Mouse (Mus musculus) thymus, postnatal 36 days (tissue): ENCODE data around the gene Rhot1.
"Not testable (repeated sequence)": the region's sequence is repeated elsewhere in the genome, so short reads cannot be mapped to it uniquely, and the experiment has no call there.

Experiments used
- DNase-seq, 2 experiments: peaks; one replicate each; pipeline ENCODE4 v3.0.0; 2022; ENCODE audit warnings: mixed read lengths in 2 of 2

Rhot1 gene

DNA sequence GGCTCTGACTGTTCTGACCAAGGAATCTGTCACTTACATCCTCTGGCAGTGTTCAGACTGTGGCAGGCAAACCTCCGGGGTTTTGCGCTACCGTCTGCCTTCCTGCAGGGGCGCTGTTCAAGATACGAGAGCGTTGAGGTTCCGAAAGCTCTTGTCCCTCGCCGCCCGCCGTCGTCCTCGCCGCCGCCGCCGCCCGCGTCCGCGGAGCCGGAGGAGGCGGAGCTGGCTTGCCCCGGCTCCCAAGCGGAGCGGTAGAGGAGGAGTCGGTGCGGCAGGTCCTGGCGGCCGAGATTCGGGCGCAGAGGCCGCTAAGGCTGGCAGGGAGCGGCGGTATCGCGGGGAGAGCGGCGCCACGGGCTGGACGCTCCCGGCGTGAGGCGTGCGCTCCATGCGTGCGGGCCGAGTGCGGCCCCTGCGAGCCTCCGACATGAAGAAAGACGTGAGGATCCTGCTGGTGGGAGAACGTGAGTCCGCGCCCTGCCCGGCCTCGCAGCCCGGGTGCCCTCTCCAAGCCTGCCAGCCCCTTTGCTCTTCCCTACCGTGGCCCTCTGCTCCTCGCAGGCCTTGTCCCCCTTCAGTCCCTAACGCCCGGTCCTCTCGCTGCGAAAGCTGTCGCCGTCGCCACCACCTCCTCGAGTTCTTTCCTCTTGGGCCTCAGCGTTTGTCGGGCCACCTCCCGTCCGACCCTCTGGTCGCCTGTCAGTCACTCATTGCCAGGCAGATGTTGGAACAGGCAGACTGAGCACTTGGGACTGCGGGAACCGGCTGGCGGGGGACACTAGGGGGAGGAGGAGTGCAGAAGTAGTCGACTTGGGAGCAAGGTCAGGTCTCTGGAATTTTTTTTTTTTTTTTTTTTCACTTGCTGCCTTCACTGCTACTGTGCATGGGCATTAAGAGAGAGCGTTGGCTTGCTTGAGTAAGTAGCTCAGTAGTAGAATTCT lies at the start of gene Rhot1:
Gene Rhot1 (plus strand): TSS at position 160 of the 941 bp plus-strand sequence.
- peak; percentile 96 to 97 for DNase-seq

DNA sequence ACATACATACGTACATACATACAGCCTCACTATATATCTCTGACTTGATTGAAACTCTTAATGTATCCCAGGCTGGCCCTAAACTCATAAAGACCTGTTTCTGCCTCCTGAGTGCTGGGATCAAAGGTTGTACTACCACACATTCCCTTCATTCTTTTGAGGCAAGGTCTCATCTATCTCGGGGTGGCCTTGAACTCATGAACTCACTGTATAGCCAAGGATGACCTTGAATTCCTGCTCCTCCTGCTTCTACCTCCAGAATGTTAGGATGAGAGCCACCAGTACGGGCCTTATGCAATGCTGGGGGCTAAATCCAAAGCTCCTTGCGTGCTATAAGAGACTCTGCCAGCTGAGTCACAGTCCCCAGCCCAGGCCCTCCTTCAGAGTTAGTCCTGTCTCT lies 47.8 kb upstream of the Rhot1 start:
- DNase-seq: no peak

DNA sequence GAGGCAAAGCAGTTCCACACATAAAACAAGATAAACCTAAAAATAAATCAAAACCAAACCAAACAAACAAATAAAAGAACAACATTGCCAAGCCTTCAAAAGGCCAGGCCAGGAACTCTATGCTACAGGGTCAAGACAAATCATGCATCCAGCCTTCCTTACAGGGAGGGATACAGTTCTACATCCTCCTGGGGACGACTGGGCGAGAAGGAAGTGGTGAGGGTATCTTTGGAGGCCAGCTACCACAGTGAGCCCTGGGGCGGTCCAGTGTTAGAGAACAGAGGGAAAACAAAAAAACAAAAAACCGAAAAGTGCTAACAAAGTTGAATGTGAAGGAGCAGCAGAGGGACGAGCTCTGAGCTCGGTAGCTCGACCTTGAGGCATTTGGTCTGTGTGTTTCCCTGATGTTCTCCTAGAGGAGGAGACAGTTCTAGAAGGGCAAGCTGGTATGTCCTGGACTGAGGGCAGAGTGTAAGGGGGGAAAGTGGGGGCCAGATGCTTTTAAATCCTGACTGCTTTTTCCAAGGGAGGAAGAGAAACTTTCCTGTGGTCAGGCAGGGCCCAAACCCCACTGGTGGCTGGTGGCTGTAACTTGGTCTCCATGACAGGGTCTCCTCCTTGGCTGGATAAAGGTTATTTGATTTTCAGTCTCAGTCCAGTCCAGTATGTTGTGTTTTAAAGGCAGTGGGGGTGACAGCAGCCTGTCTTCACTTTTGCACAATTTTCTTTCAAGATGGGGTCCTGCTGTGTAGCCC lies 45.3 kb upstream of the Rhot1 start:
- no peak for DNase-seq

DNA sequence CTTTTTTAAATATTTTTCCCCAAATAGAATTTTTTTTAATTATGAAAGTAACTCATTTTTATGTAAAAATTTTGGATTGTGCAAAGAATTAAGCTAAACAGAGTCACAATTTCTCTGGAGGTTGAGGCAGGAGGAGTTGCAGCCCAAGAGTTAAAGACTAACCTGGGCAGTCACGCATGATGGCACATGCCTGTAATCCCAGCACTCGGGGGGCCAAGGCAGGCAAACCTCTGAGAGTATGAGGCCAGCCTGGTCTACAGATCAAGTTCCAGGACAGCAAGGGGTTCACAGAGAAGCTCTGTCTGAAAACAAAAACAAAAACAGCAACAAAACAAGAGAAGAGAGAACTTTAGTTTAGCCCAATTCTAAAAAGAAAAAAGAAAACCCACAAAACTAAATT lies 44.6 kb upstream of the Rhot1 start:
- DNase-seq: no peak

DNA sequence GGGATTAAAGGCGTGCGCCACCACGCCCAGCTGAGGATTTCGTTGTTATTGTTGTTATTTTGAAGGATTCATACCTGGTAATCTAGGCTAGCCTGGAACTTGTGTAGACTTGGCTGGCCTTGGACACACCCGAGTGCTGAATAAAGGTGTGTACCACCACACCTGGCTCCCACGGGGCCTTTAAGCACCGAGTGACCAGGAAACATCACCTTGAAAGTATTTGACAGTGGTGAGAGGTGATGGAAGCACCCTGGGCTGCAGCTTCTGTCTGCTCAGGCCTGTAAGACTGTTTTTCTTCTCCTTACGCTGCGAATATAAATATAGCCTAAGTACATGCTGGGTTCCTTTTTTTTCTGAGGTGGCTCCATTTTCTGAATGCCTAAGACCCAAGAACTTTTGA lies 40.7 kb upstream of the Rhot1 start:
- no peak for DNase-seq

DNA sequence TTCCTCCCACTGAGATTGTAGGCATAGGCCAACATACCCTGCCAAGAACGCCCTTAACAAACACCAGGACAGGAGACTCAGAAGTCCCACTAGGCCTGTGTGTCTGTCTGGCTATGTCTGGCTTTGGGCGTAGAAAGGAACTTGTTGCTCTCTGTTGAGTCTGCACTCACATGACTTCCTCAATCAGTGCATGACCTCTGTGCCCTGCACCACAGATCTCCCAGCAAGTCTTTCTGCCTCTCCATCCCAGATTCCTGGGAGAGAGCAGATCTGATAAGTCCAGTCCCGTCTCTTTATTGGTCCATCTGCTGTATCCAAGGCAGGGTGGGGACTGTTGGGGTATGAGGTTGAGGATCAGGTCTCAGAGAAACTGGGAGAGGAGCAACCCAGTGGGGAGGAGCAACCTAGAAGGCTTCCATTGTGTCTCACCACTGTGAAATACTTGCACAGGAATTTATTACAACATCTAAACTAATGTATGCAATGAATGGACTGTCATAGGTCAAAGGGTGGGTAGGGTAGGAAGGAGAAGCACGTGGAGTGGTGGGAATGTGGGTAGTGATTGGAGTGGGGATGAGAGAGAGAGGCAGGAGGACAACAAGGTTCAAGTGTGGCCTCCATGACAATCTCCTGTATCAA lies 40.1 kb upstream of the Rhot1 start:
- DNase-seq: no peak

DNA sequence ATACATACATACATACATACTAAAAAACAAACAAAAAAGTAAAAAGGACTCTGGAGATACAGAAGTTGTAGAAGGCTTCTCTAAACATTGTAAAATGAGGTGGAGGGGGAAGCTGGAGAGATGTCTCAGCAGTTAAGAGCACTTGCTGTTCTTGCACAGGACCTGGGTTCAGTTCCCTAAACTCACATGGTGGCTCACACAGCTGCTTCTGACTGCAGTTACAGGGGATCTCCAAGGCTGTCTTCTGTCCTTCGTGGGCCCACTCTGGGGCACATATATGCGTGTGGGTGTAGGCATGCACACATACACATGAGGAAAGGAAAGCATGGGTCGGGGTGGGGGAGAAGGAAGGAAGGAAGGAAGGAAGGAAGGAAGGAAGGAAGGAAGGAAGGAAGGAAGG lies 39.2 kb upstream of the Rhot1 start:
- DNase-seq: no peak

DNA sequence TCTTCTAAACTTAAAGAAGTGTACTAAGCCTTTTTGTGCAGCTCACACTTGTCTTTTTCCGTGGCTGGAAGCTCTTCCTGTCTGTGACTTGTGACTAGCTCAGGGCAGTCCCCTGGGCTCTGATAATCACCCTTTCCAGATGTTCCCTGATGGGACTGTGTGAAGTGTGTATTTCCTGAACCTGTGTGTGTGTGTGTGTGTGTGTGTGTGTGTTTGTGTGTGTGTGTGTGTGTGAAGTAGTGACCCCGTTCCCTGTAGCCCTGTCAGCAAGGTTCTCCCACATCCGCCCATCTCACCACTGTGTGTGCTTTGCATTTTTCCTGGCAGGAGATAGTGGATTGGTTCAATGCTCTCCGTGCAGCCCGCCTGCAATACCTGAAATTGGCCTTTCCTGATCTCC lies 38.5 kb upstream of the Rhot1 start:
- DNase-seq: no peak

DNA sequence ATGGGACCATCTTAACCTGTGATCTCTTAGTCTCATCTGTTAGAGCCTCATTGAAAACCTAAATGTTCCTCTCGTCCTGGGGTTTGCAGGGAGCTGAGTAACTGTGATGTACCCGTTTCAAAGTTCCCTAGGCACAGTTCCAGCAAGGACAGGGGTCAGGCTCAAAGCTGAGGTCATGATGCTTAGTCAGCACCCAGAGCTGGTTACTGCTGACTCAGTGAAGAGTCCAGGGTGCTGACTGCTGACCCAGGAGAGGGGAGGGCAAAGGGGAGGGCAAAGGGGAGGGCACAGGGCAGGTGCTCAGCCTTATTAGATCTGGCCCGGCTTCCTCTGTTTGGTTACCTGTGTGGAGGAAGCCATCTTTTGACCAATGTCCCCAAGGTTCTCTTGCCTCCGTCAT lies 36.9 kb upstream of the Rhot1 start:
- no peak for DNase-seq

DNA sequence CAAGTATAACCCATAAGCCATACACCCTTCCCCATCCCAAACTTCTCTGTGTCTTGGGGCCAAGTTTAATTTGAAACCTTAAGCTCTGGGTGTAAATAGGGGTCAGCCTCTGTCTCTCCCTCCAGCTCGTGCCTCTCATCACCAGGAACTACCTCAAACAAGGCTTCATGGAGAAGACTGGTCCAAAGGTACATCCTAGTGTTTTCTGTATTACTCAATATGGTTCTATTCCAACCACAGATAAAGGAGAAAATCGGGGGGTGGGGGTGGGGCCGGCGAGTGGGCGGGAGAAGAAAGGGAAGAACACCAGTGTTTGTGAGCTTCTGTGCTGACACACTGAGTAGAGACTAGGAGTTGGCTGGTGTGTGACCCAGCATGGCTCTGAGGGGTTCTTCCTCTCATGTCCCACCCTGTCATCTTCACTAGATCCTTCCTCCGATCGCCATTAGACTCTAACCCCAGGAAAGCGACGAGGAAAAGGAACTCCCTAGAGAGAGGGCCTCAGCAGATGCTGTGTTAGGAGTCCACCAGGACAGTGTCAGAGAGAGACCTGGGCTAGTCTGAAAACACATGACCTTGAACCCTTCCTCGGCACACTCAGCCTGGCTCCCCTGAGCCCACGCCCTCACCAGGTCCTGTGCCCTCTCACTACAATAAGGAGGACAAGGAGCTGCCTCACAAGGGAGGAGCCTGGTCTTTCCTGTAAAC lies 34.7 kb upstream of the Rhot1 start:
- DNase-seq: no peak

DNA sequence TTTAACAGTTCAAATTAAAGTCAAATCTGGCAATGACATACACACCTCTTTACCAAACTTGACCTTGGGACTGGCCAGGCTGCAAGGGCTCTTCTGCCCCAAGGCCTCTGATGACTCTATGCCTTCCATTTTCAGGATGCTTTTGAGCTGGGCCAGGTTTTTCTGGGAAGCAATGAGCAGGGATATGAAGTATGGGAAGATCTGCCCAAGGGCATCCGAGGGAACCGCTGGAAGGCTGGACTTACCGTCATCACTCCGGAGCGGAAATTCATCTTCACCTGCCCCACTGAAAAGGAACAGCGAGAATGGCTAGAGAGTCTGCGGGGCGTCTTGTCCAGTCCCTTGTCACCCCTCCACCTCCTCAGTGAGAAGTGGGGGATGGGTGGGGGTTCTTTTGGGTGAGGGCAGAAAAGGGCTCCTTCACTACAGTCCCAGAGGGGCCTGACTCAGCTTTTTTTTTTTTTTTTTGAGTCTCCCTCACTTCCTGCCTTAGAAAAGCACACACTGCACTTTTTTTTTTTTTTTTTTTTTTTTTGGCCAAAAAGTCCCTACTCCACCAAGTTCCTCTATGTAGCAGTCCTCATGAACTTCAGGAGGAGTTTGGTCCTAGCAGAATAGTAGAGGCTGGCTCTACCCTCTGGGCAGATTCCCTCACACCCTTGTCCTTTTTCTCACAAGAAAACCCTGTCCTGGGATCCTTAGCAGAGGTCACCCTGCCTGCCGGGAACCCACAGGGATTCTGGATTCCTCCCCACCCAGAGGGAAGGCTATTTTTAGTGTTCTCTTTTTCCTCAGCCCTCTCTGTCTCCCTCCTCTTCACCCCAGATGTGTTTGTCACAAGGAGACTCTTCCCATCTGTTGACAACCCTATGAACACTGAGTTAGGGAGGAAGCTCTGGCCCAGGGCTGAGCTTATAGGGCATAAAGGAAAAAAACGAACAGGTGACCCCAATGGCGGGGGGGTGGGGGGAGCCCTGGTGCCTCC lies 31.6 kb upstream of the Rhot1 start:
- DNase-seq: no peak

DNA sequence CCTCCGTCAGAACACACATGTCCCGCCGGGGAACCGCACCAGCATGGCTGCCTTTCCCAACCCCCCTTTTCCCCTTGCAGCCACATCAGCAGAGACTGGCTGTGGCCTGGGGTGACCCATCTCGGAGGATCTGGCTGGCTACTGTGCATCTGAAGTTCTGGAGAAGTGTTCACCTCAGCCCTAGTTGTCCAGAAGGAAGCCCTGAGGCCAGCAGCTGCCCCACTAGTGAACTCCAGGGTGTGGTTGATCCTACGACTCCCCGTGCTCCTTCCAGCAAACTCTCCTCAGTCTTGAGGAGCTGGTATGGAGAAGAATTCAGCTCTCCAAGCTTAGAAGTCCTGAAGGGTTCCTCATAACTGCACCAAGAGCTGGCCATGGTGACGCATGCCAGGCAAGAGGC lies 30.5 kb upstream of the Rhot1 start:
- no peak for DNase-seq

DNA sequence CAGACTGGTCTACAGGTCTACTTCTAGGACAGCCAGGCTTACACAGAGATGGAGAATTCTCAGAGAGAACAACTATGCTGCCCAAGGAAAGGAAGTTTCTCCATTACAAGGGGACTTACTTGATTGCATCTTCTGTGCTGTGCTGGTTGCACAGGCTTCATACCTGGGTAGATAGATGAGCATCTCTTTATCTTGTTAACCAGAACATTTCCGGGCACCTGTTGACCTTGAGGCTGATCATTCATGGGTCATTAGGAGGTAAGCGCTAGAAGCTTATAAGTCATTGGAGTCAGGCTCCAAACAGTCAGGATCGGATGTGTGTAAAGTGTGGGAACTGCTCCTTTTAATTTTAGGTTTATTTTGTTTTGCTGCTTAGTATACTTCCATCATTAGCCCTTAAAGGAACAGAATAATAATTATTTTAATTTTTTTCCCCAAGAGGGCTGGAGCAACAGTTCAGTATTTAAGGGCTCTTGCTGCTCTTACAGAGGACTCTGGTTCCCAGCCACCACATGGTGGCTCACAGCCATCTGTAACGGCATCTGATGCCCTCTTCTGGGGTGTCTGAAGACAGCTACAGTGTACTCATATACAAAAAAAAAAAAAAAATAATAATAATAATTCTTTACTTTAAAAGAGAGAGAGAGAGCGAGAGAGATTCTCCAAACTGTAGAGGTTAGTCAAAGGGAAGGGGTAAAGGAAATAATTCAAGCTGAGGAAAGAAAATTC lies 27.6 kb upstream of the Rhot1 start:
- no peak for DNase-seq

DNA sequence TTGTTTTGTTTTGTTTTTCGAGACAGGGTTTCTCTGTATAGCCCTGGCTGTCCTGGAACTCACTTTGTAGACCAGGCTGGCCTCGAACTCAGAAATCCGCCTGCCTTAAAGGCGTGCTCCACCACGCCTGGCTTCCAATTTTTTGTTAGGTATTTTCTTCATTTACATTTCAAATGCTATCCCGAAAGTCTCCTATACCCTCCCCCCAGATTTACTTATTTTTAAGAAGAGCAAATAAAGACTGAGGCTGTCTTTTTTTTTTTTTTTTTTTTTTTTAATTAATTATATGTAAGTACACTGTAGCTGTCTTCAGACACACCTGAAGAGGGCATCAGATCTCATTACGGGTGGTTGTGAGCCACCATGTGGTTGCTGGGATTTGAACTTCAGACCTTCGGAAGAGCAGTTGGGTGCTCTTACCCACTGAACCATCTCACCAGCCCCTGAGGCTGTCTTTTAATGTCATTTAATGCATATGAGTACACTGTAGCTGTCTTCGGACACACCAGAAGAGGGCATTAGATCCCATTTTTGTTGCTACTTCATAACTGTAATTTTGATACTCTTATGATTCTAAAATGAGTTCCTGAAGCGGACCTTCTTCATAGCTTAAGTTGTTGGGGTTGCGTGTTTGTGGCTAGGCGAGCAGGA lies 25.6 kb upstream of the Rhot1 start:
- DNase-seq: not testable (repeated sequence)

DNA sequence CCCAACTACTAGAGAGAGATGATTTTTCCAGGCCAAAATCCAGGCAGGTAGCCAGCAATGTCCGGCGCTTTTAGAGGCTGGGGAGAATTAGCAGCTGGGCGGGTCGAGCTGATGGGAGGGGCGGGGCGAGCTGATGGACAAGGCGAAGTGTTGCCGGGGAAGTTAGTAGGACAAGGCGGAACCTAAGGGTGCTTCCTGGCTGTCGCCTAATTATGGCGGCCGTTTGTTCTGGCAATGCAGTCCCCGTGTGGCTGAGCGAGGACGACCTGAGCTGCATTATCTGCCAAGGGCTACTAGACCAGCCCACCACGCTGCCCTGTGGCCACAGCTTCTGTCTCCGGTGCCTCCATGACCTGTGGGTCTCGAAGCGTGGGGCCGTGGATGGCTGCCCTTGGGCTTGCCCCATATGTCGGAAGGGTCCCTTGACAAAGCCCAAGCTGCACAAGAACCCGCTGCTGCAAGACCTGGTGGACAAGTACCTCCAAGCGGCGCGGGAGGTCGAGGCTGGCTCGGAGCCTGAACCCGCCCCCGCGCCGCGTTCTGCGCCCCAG lies 25.0 kb upstream of the Rhot1 start, which contains the start of gene Rnf135:
Gene Rnf135 (plus strand): TSS at position 147 of the 551 bp plus-strand sequence.
- peak; percentile 59 for DNase-seq

DNA sequence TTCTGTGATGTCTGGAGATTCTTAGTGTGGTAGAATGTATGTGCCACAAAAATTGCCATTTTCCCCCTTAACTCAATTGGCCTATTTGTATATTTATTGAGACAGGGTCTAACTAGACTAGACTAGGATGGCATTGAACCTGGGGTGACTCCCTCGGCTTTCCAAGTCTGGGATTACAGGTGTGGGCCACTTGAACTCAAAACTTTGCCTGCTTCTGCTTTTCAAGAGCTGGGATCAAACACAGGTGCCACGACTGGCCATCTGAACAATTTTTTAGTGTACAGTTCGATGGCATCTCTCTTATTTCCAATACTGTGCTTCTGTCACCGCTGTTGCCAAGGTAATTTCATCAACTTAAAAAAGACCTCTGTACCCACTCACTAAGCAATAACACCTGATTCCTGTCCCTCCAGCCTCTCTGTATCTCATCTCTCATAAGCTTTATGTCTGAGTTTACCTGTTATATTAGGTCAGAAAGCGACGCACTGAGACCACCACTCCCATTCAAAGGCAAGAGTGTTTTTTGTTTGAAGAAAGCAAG lies 24.2 kb upstream of the Rhot1 start:
- no peak for DNase-seq

DNA sequence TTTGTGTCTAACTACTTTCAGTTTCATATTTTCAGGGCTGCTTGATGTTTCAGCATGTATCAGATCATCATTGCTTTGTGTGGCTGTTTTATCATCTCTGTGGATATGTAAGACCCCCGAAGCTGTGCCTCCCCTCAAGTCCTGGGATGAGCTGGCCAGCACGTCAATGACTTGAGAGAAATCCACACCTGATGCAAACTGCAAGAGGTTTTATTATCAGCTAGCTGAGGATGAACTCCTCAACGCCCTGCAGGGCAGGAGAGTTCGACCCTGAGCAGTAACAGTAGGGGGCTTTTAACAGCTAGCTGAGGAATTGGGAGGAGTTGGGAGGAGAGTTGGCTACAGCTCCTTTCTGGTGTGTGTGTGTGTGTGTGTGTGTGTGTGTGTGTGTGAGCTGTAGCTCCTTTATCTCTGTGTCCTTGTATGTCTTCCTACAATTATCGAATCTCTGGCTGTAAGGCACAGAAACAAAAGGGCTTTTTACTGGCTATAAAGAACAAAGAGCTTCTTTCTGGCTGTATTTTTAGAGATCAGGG lies 23.3 kb upstream of the Rhot1 start:
- DNase-seq: not testable (repeated sequence)

DNA sequence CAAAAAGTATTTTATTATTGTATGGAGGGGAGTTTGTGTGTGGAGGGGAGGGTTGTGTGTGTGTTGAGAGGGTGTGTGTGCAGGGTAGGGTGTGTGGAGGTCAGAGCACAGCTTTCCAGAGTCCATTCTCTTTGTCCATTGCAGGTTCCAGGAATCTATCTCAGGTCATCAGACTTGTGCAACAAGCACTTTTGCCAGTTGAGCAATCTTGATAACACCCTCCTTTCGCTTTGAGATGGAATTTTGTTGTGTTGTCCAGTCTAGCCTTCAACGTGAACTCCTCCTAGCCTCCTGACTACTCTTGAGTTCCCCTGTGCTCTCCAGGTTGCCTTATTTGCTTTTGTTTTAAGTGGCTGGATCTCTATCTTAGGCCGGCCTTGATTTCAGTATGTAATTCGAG lies 18.5 kb upstream of the Rhot1 start:
- DNase-seq: no peak

DNA sequence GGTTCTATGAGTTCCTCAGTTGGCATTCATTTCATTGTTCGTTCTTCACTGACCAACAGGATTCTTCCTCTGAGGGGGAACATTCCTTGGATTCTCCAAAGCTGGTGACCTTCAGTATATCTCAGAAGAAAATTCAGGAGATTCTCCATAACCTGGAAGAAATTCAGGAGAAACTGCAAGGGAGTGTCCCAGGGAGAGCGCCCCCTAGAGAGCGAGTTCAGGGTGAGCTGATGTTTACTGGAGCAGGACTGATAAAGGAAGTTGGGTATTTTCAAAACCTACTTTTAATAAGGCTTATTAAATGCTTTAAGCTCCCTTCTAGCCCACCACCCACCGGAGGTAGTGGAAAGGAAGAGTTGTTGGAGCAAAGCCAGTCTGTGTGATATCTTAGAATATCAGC lies 15.0 kb upstream of the Rhot1 start:
- no peak for DNase-seq
